Mouse (Mus musculus): ENCODE results near the gene Ms4a4d.
"Not testable (repeated sequence)": the region's sequence is repeated elsewhere in the genome, so short reads cannot be mapped to it uniquely, and the experiment has no call there.

The Ms4a4d gene

GRCm38 (mm10) chr19:11536593-11536992 lies at the start of gene Ms4a4d:
Ms4a4d (plus strand) TSS chr19:11536801.
- in situ Hi-C loops (cut with MboI), result no loop called here

- in situ Hi-C loops (cut with MboI), result loop anchor here (5.0 kb wide), 1 partner anchor 111 kb away; the partner anchor contains the start of gene Ms4a6d
These were observed 45.0 kb upstream of the Ms4a4d start for GRCm38 (mm10) chr19:11491406-11492189.

- in situ Hi-C loops (cut with MboI), result loop anchor here (5.0 kb wide), 1 partner anchor 110 kb away; the partner anchor contains the start of gene Ms4a6d
These were observed 43.9 kb upstream of the Ms4a4d start for GRCm38 (mm10) chr19:11492671-11493070.

- in situ Hi-C loops (cut with MboI), result loop anchor here (5.0 kb wide), 1 partner anchor 108 kb away; the partner anchor contains the start of gene Ms4a6d
These were observed 42.1 kb upstream of the Ms4a4d start for GRCm38 (mm10) chr19:11494519-11494918.

GRCm38 (mm10) chr19:11496361-11496760 lies 40.2 kb upstream of the Ms4a4d start:
- in situ Hi-C loops (cut with MboI), result no loop called here

GRCm38 (mm10) chr19:11497300-11497699 lies 39.3 kb upstream of the Ms4a4d start:
- in situ Hi-C loops (cut with MboI), result not testable (repeated sequence)

- in situ Hi-C loops (cut with MboI), result no loop called here
These were observed 35.8 kb upstream of the Ms4a4d start for GRCm38 (mm10) chr19:11500796-11501195.

GRCm38 (mm10) chr19:11501326-11501725 lies 35.3 kb upstream of the Ms4a4d start:
- in situ Hi-C loops (cut with MboI), result no loop called here

- in situ Hi-C loops (cut with MboI), result no loop called here
These were observed 31.7 kb upstream of the Ms4a4d start for GRCm38 (mm10) chr19:11504857-11505256.

GRCm38 (mm10) chr19:11513458-11513857 lies 23.1 kb upstream of the Ms4a4d start:
- in situ Hi-C loops (cut with MboI), result no loop called here

- in situ Hi-C loops (cut with MboI), result no loop called here
These were observed 20.4 kb upstream of the Ms4a4d start, which contains the start of gene Ms4a6b for GRCm38 (mm10) chr19:11516246-11516645. Ms4a6b (plus strand) TSS chr19:11516512.

- in situ Hi-C loops (cut with MboI), result no loop called here
These were observed 19.8 kb upstream of the Ms4a4d start for GRCm38 (mm10) chr19:11516845-11517244.

- in situ Hi-C loops (cut with MboI), result not testable (repeated sequence)
These were observed 19.2 kb upstream of the Ms4a4d start for GRCm38 (mm10) chr19:11517373-11517772.

- in situ Hi-C loops (cut with MboI), result not testable (repeated sequence)
These were observed 18.2 kb upstream of the Ms4a4d start for GRCm38 (mm10) chr19:11518356-11518755.

GRCm38 (mm10) chr19:11520146-11520545 lies 16.5 kb upstream of the Ms4a4d start:
- in situ Hi-C loops (cut with MboI), result no loop called here

GRCm38 (mm10) chr19:11533421-11533820 lies 3.2 kb upstream of the Ms4a4d start:
- in situ Hi-C loops (cut with MboI), result no loop called here

- in situ Hi-C loops (cut with MboI), result no loop called here
These were observed 2.6 kb upstream of the Ms4a4d start for GRCm38 (mm10) chr19:11533888-11534445.

GRCm38 (mm10) chr19:11537336-11537735 lies 735 bp downstream of the Ms4a4d start:
- in situ Hi-C loops (cut with MboI), result no loop called here

- in situ Hi-C loops (cut with MboI), result not testable (repeated sequence)
These were observed 3.7 kb downstream of the Ms4a4d start for GRCm38 (mm10) chr19:11540166-11540821.

- in situ Hi-C loops (cut with MboI), result not testable (repeated sequence)
These were observed 7.8 kb downstream of the Ms4a4d start for GRCm38 (mm10) chr19:11544383-11544782.

- in situ Hi-C loops (cut with MboI), result no loop called here
These were observed 11.3 kb downstream of the Ms4a4d start for GRCm38 (mm10) chr19:11547911-11548310.

GRCm38 (mm10) chr19:11554726-11555125 lies 18.1 kb downstream of the Ms4a4d start:
- in situ Hi-C loops (cut with MboI), result no loop called here

- in situ Hi-C loops (cut with MboI), result not testable (repeated sequence)
These were observed 23.0 kb downstream of the Ms4a4d start for GRCm38 (mm10) chr19:11559560-11559959.

Data from mature B cell (primary cell).